Mouse (Mus musculus) brain, embryonic 14.5 days (tissue): ENCODE data around the gene Zfp763.

ENCODE experiments used
- CTCF ChIP-seq: fragments of 200-500 bp; IDR thresholded peaks from 2 replicates; pipeline ENCODE4 v1.5.1; 2012; ENCODE audit warnings: inconsistent platforms, mild to moderate bottlenecking, moderate library complexity, borderline replicate concordance; ENCODE audit not compliant: insufficient read depth, insufficient read length; ENCODE audit errors: extremely low read depth
- POLR2A ChIP-seq: fragments of 200-500 bp; IDR thresholded peaks from 2 replicates; pipeline ENCODE4 v1.6.1; 2012; ENCODE audit warnings: mild to moderate bottlenecking, inconsistent platforms, borderline replicate concordance; ENCODE audit not compliant: poor library complexity, insufficient read depth, insufficient read length, severe bottlenecking; ENCODE audit errors: extremely low read depth

- no peak for TF ChIP-seq CTCF
- no peak for TF ChIP-seq POLR2A
Measured at GRCm38 (mm10) chr17:32981361-32981760, 51.8 kb downstream of the Zfp763 start.
